Mouse (Mus musculus): ENCODE measurements around the gene Eng. TPM values are rescaled to one million over a fixed set of nuclear protein-coding genes. Genes with fewer than 3 reads are reported as not detected.

Eng gene
- polyA plus RNA-seq, 1 experiment, result 11.3 TPM

DNA sequence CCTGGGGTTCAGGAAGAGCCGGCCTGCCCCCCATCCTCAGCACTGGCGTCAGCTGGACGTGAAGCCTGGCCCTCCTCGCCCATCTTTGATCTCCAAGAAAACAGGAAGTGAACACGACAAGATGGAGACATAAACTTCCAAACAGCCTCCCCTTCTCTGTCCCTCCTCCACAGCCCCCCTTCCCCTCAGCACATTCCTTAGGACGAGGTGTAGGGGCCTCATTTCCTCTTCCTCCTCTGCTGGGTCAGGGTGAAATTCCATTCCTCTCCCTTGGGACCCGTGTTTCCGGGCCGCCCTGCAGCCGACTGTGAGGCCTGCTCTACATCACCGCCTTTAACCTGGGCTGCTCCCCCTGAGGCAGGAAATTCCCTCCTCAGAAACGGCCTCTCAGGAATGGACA lies 9.4 kb downstream of the Eng start:
- Histone ChIP-seq H3K4me1 (ENCODE audit: control insufficient read depth, insufficient read depth, low read length) (peaks cover 1% of the 10 kb centered on the region; the same call in 1 of the 2 replicates), H3K4me3 (replicated peaks; ENCODE audit: control insufficient read depth, low read depth, low read length) (no peak overlapping the region), H3K27ac (ENCODE audit: control insufficient read depth, insufficient read depth, low read depth, low read length, poor library complexity) (peak overlapping the region; percentile 49)
- WGBS, result 60% methylated on average over 12 of the region's 12 CpGs
- no peak for TF ChIP-seq CTCF (IDR thresholded peaks at IDR 0.05; ENCODE audit: control insufficient read depth, insufficient read depth, low read length)
- no peak for TF ChIP-seq POLR2A (IDR thresholded peaks at IDR 0.05; ENCODE audit: borderline replicate concordance, control insufficient read depth, low read depth, low read length)

DNA sequence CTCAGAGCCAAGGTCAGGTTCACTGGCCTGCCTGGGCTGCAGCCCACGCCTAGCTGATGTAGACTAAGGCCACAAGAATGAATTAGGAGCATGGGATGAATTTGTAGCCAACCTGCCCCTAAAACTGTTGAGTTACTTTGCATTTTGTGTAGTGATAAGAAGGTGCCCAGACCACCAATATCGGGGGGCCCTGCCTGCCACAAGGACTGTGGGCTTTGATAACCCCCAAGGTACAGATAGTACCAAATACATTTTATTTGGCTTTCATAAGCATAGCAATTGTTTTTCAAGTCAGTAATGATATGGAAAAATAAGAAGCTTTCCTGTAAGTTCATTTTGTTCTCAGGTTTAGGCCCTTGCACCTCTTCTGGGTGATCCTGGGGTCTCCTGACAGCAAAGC lies 12.5 kb downstream of the Eng start:
- TF ChIP-seq CTCF (IDR thresholded peaks at IDR 0.05; ENCODE audit: control insufficient read depth, insufficient read depth, low read length) (no peak), POLR2A (IDR thresholded peaks at IDR 0.05; ENCODE audit: borderline replicate concordance, control insufficient read depth, low read depth, low read length) (no peak)
- Histone ChIP-seq H3K27ac (ENCODE audit: control insufficient read depth, insufficient read depth, low read depth, low read length, poor library complexity) (0 out of 2 replicates have a peak overlapping the region, but pooled peaks have one; percentile 12), H3K4me3 (replicated peaks; ENCODE audit: control insufficient read depth, low read depth, low read length) (no peak overlapping the region), H3K4me1 (ENCODE audit: control insufficient read depth, insufficient read depth, low read length) (peaks cover 1% of the 10 kb centered on the region; the same call in 1 of the 2 replicates)
- WGBS, result 58% methylated on average over 2 of the region's 2 CpGs

- Histone ChIP-seq H3K4me1 (ENCODE audit: control insufficient read depth, insufficient read depth, low read length) (no peaks in the 10 kb centered on the region; the same call in 1 of the 2 replicates), H3K27ac (ENCODE audit: control insufficient read depth, insufficient read depth, low read depth, low read length, poor library complexity) (no peak overlapping the region), H3K4me3 (replicated peaks; ENCODE audit: control insufficient read depth, low read depth, low read length) (no peak overlapping the region)
- no peak for TF ChIP-seq POLR2A (IDR thresholded peaks at IDR 0.05; ENCODE audit: borderline replicate concordance, control insufficient read depth, low read depth, low read length)
- no peak for TF ChIP-seq CTCF (IDR thresholded peaks at IDR 0.05; ENCODE audit: control insufficient read depth, insufficient read depth, low read length)
- WGBS, result 60% methylated on average over 7 of the region's 7 CpGs
These were observed 15.2 kb downstream of the Eng start for GRCm38 (mm10) chr2:32661509-32662107.

- no peak overlapping the region for H3K4me3 ChIP-seq (replicated peaks; ENCODE audit: control insufficient read depth, low read depth, low read length)
- no peaks in the 10 kb centered on the region; the same call in 1 of the 2 replicates for H3K4me1 ChIP-seq (ENCODE audit: control insufficient read depth, insufficient read depth, low read length)
- H3K27ac ChIP-seq (ENCODE audit: control insufficient read depth, insufficient read depth, low read depth, low read length, poor library complexity), result no peak overlapping the region
- WGBS, result 80% methylated on average over 5 of the region's 5 CpGs
- TF ChIP-seq CTCF (IDR thresholded peaks at IDR 0.05; ENCODE audit: control insufficient read depth, insufficient read depth, low read length), result no peak
- no peak for TF ChIP-seq POLR2A (IDR thresholded peaks at IDR 0.05; ENCODE audit: borderline replicate concordance, control insufficient read depth, low read depth, low read length)
These were observed 15.9 kb downstream of the Eng start for GRCm38 (mm10) chr2:32662291-32662690.

- no peak overlapping the region for H3K27ac ChIP-seq (ENCODE audit: control insufficient read depth, insufficient read depth, low read depth, low read length, poor library complexity)
- no peaks in the 10 kb centered on the region for H3K4me1 ChIP-seq (ENCODE audit: control insufficient read depth, insufficient read depth, low read length)
- 81% methylated on average over 8 of the region's 8 CpGs for WGBS
- no peak overlapping the region for H3K4me3 ChIP-seq (replicated peaks; ENCODE audit: control insufficient read depth, low read depth, low read length)
- no peak for TF ChIP-seq POLR2A (IDR thresholded peaks at IDR 0.05; ENCODE audit: borderline replicate concordance, control insufficient read depth, low read depth, low read length)
- TF ChIP-seq CTCF (IDR thresholded peaks at IDR 0.05; ENCODE audit: control insufficient read depth, insufficient read depth, low read length), result no peak
These were observed 18.9 kb downstream of the Eng start for GRCm38 (mm10) chr2:32665345-32665744.

GRCm38 (mm10) chr2:32665853-32666252 lies 19.5 kb downstream of the Eng start:
- WGBS, result 70% methylated on average over 6 of the region's 6 CpGs
- Histone ChIP-seq H3K4me3 (replicated peaks; ENCODE audit: control insufficient read depth, low read depth, low read length) (no peak overlapping the region), H3K4me1 (ENCODE audit: control insufficient read depth, insufficient read depth, low read length) (no peaks in the 10 kb centered on the region), H3K27ac (ENCODE audit: control insufficient read depth, insufficient read depth, low read depth, low read length, poor library complexity) (no peak overlapping the region)
- no peak for TF ChIP-seq CTCF (IDR thresholded peaks at IDR 0.05; ENCODE audit: control insufficient read depth, insufficient read depth, low read length)
- TF ChIP-seq POLR2A (IDR thresholded peaks at IDR 0.05; ENCODE audit: borderline replicate concordance, control insufficient read depth, low read depth, low read length), result no peak

DNA sequence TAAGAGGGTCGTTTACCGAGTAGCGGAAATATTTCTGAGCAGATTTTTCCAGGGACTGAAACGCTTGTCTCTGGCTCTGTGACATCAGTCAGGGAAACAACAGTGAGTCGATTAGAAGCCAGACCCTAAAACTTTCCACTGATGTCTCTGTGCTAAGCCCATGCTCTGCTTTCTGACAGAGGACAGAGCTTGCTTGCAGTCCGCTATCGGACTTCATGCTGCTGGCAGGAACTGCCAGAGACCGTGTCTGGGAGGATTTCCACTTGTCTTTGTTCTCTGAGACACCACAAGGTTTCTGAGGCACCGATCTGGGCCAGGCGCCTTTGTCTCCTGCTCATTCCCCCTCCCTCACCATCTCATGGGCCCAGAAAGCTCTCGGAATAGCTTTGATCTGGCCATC lies 21.4 kb downstream of the Eng start:
- no peaks in the 10 kb centered on the region for H3K4me1 ChIP-seq (ENCODE audit: control insufficient read depth, insufficient read depth, low read length)
- H3K27ac ChIP-seq (ENCODE audit: control insufficient read depth, insufficient read depth, low read depth, low read length, poor library complexity), result no peak overlapping the region
- no peak for TF ChIP-seq CTCF (IDR thresholded peaks at IDR 0.05; ENCODE audit: control insufficient read depth, insufficient read depth, low read length)
- TF ChIP-seq POLR2A (IDR thresholded peaks at IDR 0.05; ENCODE audit: borderline replicate concordance, control insufficient read depth, low read depth, low read length), result no peak
- no peak overlapping the region for H3K4me3 ChIP-seq (replicated peaks; ENCODE audit: control insufficient read depth, low read depth, low read length)
- 78% methylated on average over 11 of the region's 11 CpGs for WGBS

DNA sequence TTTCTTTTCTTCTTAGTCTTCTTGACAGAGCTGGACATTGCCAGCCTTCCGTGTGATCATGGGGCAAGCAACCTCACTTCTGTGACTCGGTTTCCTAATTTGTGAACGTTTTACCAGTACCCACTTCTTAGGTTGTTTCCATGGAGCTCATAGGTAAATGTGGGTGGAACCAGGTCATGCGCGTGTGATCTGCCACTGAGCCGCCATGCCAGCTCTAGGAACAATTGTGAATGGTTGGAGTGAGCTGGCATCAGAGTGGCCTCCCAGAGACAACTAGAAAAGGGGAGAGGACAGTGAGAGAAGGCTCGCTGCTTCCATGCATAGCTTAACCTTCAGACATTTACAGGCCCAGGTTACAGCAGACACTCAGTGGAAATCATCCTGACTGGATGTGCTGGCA lies 21.8 kb downstream of the Eng start:
- WGBS, result 87% methylated on average over 7 of the region's 7 CpGs
- Histone ChIP-seq H3K4me1 (ENCODE audit: control insufficient read depth, insufficient read depth, low read length) (no peaks in the 10 kb centered on the region), H3K27ac (ENCODE audit: control insufficient read depth, insufficient read depth, low read depth, low read length, poor library complexity) (no peak overlapping the region), H3K4me3 (replicated peaks; ENCODE audit: control insufficient read depth, low read depth, low read length) (no peak overlapping the region)
- TF ChIP-seq CTCF (IDR thresholded peaks at IDR 0.05; ENCODE audit: control insufficient read depth, insufficient read depth, low read length) (no peak), POLR2A (IDR thresholded peaks at IDR 0.05; ENCODE audit: borderline replicate concordance, control insufficient read depth, low read depth, low read length) (no peak)

- WGBS, result 76% methylated on average over 3 of the region's 3 CpGs
- no peak overlapping the region for H3K4me3 ChIP-seq (replicated peaks; ENCODE audit: control insufficient read depth, low read depth, low read length)
- H3K4me1 ChIP-seq (ENCODE audit: control insufficient read depth, insufficient read depth, low read length), result no peaks in the 10 kb centered on the region
- H3K27ac ChIP-seq (ENCODE audit: control insufficient read depth, insufficient read depth, low read depth, low read length, poor library complexity), result no peak overlapping the region
- TF ChIP-seq POLR2A (IDR thresholded peaks at IDR 0.05; ENCODE audit: borderline replicate concordance, control insufficient read depth, low read depth, low read length) (no peak), CTCF (IDR thresholded peaks at IDR 0.05; ENCODE audit: control insufficient read depth, insufficient read depth, low read length) (no peak)
These were observed 23.5 kb downstream of the Eng start for GRCm38 (mm10) chr2:32669876-32670275.
